Mouse (Mus musculus) erythroblast, embryonic 14.5 days (primary cell): Measurements from ENCODE around the gene Gtf2e1.

Source experiments
- GATA1 ChIP-seq: IDR thresholded peaks from 2 replicates; pipeline ENCODE4 v1.6.1; 2012; ENCODE audit warnings: low read length, inconsistent platforms, mixed read lengths
- TAL1 ChIP-seq: IDR thresholded peaks from 3 replicates; pipeline ENCODE4 v1.6.1; 2012; ENCODE audit warnings: low read length, inconsistent platforms, mixed read lengths

DNA sequence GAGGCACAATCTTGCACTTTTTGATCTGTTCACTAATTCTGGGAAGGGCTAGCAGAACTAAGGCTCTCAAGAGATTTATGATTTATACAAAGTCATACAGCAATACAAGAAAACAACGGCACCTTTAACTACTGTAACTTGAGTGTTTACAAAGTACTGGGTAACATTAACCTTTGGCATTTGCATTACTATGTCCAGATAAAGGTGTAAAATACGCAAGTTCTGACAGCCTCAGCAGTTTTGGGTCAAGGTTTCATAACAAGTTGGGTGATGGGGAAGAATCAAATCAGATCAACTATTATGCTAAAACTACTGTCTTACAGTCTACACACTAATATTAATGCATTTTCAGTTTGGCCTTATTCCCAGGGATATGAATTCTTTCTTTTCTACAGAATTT is 14.5 kb downstream of the Gtf2e1 start:
- TF ChIP-seq GATA1 = no peak
- TF ChIP-seq TAL1 = no peak
